Mouse (Mus musculus): Measurements from ENCODE around the gene Gid4. TPM values are rescaled to one million over a fixed set of nuclear protein-coding genes. Genes with fewer than 3 reads are reported as not detected.
A peak's percentile ranks its signal among the peaks of the same experiment; 100 is the strongest.
"Not testable (repeated sequence)": the region's sequence is repeated elsewhere in the genome, so short reads cannot be mapped to it uniquely, and the experiment has no call there.

Gene Gid4
- polyA plus RNA-seq, 1 experiment from 2014 or later = 25.5 TPM

DNA sequence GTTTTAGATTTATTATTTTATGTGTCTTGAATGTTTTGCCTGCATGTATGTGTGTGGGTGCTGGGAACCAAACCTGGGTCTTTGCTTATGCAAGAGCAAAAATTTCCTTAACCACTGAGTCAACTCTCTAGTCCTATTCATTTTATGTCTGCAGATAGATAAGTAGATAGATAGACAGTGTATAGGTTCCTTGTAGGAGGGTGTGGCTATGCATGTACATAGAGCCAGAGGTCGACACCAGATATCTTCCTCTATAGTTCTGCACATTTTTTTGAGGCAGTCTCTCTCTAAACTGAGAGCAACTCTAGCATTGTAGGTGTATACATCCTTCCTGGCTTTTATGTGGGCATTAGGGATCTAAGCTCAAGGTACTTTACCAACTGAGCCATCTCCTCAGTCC lies 18.2 kb downstream of the Gid4 start:
- Histone ChIP-seq H3K9me3 (no peaks in the 10 kb centered on the region), H3K4me2 (no peak overlapping the region), H3K4me3 (no peak overlapping the region), H3K27me3 (no peaks in the 10 kb centered on the region), H3K4me1 (no peaks in the 10 kb centered on the region), H3K27ac (no peak overlapping the region), H3K9ac (no peak overlapping the region), H3K36me3 (peaks cover 60% of the 10 kb centered on the region)
- ATAC-seq (ENCODE audit: borderline replicate concordance, extremely low read depth, low FRiP score, low TSS enrichment) = no peak
- WGBS = 96% methylated on average over 1 of the region's 1 CpGs

- Histone ChIP-seq H3K4me3 (no peak overlapping the region), H3K9me3 (no peaks in the 10 kb centered on the region), H3K4me2 (no peak overlapping the region), H3K4me1 (no peaks in the 10 kb centered on the region), H3K27ac (no peak overlapping the region), H3K9ac (no peak overlapping the region), H3K27me3 (no peaks in the 10 kb centered on the region), H3K36me3 (peaks cover 58% of the 10 kb centered on the region)
- 83% methylated on average over 3 of the region's 3 CpGs for WGBS
- ATAC-seq (ENCODE audit: borderline replicate concordance, extremely low read depth, low FRiP score, low TSS enrichment) = no peak
Measured at GRCm38 (mm10) chr11:60436618-60437017, 19.7 kb downstream of the Gid4 start.

- H3K4me1 ChIP-seq; H3K27me3 ChIP-seq; H3K4me3 ChIP-seq; H3K9me3 ChIP-seq; ATAC-seq (ENCODE audit: borderline replicate concordance, extremely low read depth, low FRiP score, low TSS enrichment); H3K4me2 ChIP-seq; H3K9ac ChIP-seq; H3K27ac ChIP-seq: not testable (repeated sequence)
- WGBS = 18% methylated on average over 1 of the region's 1 CpGs
- peaks cover 58% of the 10 kb centered on the region for H3K36me3 ChIP-seq
Measured at GRCm38 (mm10) chr11:60439621-60440020, 22.7 kb downstream of the Gid4 start.

- Histone ChIP-seq H3K27me3 (no peaks in the 10 kb centered on the region), H3K4me1 (no peaks in the 10 kb centered on the region), H3K27ac (no peak overlapping the region), H3K4me2 (no peak overlapping the region), H3K9ac (no peak overlapping the region), H3K36me3 (peaks cover 53% of the 10 kb centered on the region), H3K4me3 (no peak overlapping the region), H3K9me3 (no peaks in the 10 kb centered on the region)
- no peak for ATAC-seq (ENCODE audit: borderline replicate concordance, extremely low read depth, low FRiP score, low TSS enrichment)
- WGBS = 35% methylated on average over 7 of the region's 7 CpGs
Measured at GRCm38 (mm10) chr11:60440176-60440575, 23.2 kb downstream of the Gid4 start.

GRCm38 (mm10) chr11:60442896-60443295 lies 26.0 kb downstream of the Gid4 start:
- H3K4me2 ChIP-seq = no peak overlapping the region
- no peak overlapping the region for H3K4me3 ChIP-seq
- no peaks in the 10 kb centered on the region for H3K27me3 ChIP-seq
- WGBS = 88% methylated on average over 6 of the region's 6 CpGs
- H3K9me3 ChIP-seq = no peaks in the 10 kb centered on the region
- H3K36me3 ChIP-seq = peaks cover 33% of the 10 kb centered on the region
- no peak for ATAC-seq (ENCODE audit: borderline replicate concordance, extremely low read depth, low FRiP score, low TSS enrichment)
- no peak overlapping the region for H3K9ac ChIP-seq
- no peaks in the 10 kb centered on the region for H3K4me1 ChIP-seq
- no peak overlapping the region for H3K27ac ChIP-seq

GRCm38 (mm10) chr11:60444007-60444406 lies 27.1 kb downstream of the Gid4 start:
- no peak for ATAC-seq (ENCODE audit: borderline replicate concordance, extremely low read depth, low FRiP score, low TSS enrichment)
- no peak overlapping the region for H3K4me2 ChIP-seq
- H3K36me3 ChIP-seq = peaks cover 25% of the 10 kb centered on the region
- H3K9me3 ChIP-seq = no peaks in the 10 kb centered on the region
- H3K4me3 ChIP-seq = no peak overlapping the region
- H3K4me1 ChIP-seq = no peaks in the 10 kb centered on the region
- H3K27me3 ChIP-seq = no peaks in the 10 kb centered on the region
- H3K27ac ChIP-seq = no peak overlapping the region
- WGBS = 73% methylated on average over 4 of the region's 4 CpGs
- H3K9ac ChIP-seq = no peak overlapping the region

DNA sequence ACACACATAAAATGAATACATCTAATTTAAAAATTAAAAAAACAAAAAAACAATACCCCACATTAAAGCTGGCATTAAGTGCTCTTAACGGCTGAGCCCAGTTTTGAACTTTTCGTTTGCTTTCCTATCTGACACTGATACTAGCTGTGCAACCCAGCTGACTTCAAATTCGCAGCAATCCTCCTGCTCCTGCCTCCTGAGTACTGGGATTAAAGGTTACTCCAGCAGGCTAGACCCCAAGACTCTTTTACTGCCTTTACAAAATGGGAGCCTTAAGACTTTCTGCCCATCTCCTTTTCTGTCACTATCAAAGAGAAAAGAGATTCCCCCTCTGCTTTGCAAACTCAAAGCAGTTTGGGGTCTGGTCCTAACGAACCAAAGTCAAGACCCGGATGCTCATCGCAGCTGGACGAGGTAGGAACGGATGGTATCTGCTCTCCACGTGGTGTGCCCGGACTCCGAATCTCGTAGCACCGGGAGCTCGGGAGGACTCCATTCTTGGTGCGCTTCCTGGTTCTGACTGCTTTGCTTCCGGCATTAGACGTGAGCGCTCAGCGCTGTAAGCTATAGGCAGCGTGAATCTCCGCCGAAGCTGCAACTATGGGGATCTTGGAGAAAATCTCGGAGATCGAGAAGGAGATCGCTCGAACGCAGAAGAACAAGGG lies 37.3 kb downstream of the Gid4 start, which contains the start of gene Drg2:
TSS of gene Drg2 (plus strand) at position 512 of the 665 bp plus-strand sequence.
- peak; percentile 87; the same call in 1 of the 2 replicates for ATAC-seq (ENCODE audit: borderline replicate concordance, extremely low read depth, low FRiP score, low TSS enrichment)
- H3K4me3 ChIP-seq = peak within 1 kb of the TSS; percentile 65
- 3% methylated on average over 27 of the region's 27 CpGs for WGBS
- H3K9ac ChIP-seq = peak within 1 kb of the TSS; percentile 69
- peaks cover 18% of the 10 kb centered on the region for H3K4me1 ChIP-seq
- H3K9me3 ChIP-seq = no peaks in the 10 kb centered on the region
- peaks cover 31% of the 10 kb centered on the region for H3K36me3 ChIP-seq
- H3K27ac ChIP-seq = peak within 1 kb of the TSS; percentile 52
- peak within 1 kb of the TSS; percentile 81 for H3K4me2 ChIP-seq
- no peaks in the 10 kb centered on the region for H3K27me3 ChIP-seq

- Histone ChIP-seq H3K4me1 (peaks cover 18% of the 10 kb centered on the region), H3K9ac (peak overlapping the region; percentile 69), H3K4me2 (peak overlapping the region; percentile 81), H3K9me3 (no peaks in the 10 kb centered on the region), H3K27ac (peak overlapping the region; percentile 52), H3K36me3 (peaks cover 37% of the 10 kb centered on the region), H3K27me3 (no peaks in the 10 kb centered on the region), H3K4me3 (peak overlapping the region; percentile 65)
- peak; percentile 24; the same call in 1 of the 2 replicates for ATAC-seq (ENCODE audit: borderline replicate concordance, extremely low read depth, low FRiP score, low TSS enrichment)
- 0% methylated on average over 17 of the region's 17 CpGs for WGBS
Measured at GRCm38 (mm10) chr11:60454745-60455087, 37.8 kb downstream of the Gid4 start.

- H3K4me3 ChIP-seq = no peak overlapping the region
- H3K4me2 ChIP-seq = no peak overlapping the region
- no peak for ATAC-seq (ENCODE audit: borderline replicate concordance, extremely low read depth, low FRiP score, low TSS enrichment)
- H3K27me3 ChIP-seq = no peaks in the 10 kb centered on the region
- no peak overlapping the region for H3K9ac ChIP-seq
- H3K9me3 ChIP-seq = no peaks in the 10 kb centered on the region
- peaks cover 18% of the 10 kb centered on the region for H3K4me1 ChIP-seq
- 90% methylated on average over 1 of the region's 1 CpGs for WGBS
- H3K27ac ChIP-seq = no peak overlapping the region
- peaks cover 69% of the 10 kb centered on the region for H3K36me3 ChIP-seq
Measured at GRCm38 (mm10) chr11:60457973-60458372, 41.0 kb downstream of the Gid4 start.

DNA sequence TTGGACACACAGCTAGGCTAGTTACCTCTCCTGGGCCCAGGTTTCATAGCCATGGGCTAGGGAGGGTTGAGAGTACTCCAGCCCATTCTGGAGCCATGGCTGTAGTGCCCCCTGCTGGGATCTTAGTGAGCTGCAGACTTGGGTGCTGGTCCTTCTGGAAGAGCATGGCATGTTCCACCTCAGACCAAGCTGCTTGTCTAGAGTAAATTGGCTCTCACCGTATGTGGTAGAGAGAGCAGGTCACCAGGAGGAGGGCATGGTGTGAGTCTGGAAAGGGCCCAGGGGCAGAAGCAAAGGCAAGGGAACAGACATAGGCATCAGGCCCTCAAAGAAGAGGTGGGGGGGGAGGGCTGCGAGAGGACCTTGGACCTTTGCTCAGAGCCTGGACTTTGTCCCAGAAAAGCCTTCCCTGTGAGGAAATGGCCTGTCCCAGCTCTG lies 49.0 kb downstream of the Gid4 start:
- no peak for ATAC-seq (ENCODE audit: borderline replicate concordance, extremely low read depth, low FRiP score, low TSS enrichment)

DNA sequence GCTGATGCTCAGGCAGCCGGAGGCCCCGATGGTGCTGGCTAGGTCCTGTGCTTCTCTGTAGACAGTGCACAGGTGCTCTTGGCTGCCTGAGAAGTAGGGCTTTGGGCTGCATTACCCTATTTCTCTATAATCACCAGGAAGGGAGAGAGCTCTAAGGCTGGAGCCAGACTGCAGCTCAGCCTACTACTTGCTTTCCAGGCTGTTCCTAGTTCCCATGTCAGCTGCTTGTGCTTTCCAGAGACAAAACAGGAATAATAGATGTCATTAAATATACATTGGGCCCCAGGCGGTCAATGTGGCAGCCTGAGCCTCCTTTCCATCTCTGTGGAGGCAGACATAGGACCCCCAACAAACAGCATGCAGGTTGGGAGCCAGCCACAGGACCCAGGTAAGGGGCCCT lies 52.1 kb downstream of the Gid4 start, which contains the start of gene Myo15:
TSS of gene Myo15 (plus strand) at position 301 of the 400 bp plus-strand sequence.
- H3K36me3 ChIP-seq = peaks cover 59% of the 10 kb centered on the region
- H3K27me3 ChIP-seq = no peaks in the 10 kb centered on the region
- H3K4me2 ChIP-seq = no peak within 1 kb of the TSS
- WGBS = 91% methylated on average over 3 of the region's 3 CpGs
- no peaks in the 10 kb centered on the region for H3K9me3 ChIP-seq
- H3K4me1 ChIP-seq = no peaks in the 10 kb centered on the region
- ATAC-seq (ENCODE audit: borderline replicate concordance, extremely low read depth, low FRiP score, low TSS enrichment) = no peak
- H3K9ac ChIP-seq = no peak within 1 kb of the TSS
- H3K27ac ChIP-seq = no peak within 1 kb of the TSS
- H3K4me3 ChIP-seq = no peak within 1 kb of the TSS

More for the DNA sequence above, 49.0 kb downstream of the Gid4 start:
- Histone ChIP-seq H3K27ac (no peak overlapping the region), H3K9ac (no peak overlapping the region), H3K4me2 (no peak overlapping the region), H3K9me3 (no peaks in the 10 kb centered on the region), H3K4me1 (no peaks in the 10 kb centered on the region), H3K36me3 (peaks cover 90% of the 10 kb centered on the region), H3K4me3 (no peak overlapping the region), H3K27me3 (no peaks in the 10 kb centered on the region)
- WGBS = 88% methylated on average over 2 of the region's 2 CpGs

DNA sequence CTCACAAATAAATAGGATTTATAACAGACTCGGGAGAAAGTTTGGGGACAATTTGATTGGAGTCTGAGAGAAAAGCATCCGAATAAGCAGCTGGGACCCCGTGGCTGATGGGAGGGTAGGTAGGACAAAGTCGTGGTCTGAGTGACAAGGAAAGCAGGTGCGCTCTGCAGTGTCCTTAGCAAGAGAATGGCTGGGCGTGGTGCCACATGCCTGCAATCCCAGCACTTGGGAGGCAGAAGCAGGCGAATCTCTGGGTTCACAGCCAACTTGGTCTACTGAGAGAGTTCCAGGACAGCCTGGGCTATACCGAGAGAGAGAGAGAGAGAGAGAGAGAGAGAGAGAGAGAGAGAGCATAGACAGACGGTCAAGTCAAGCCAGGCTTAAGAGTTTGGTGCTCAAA lies 53.8 kb downstream of the Gid4 start:
- Histone ChIP-seq H3K4me3 (no peak overlapping the region), H3K36me3 (peaks cover 42% of the 10 kb centered on the region), H3K9ac (no peak overlapping the region), H3K4me2 (no peak overlapping the region), H3K27ac (no peak overlapping the region), H3K4me1 (no peaks in the 10 kb centered on the region), H3K27me3 (no peaks in the 10 kb centered on the region), H3K9me3 (no peaks in the 10 kb centered on the region)
- 81% methylated on average over 9 of the region's 9 CpGs for WGBS
- ATAC-seq (ENCODE audit: borderline replicate concordance, extremely low read depth, low FRiP score, low TSS enrichment) = no peak
